Mouse (Mus musculus): ENCODE measurements around the gene Olfr539. TPM values are rescaled to one million over a fixed set of nuclear protein-coding genes. Genes with fewer than 3 reads are reported as not detected.
"Not testable (repeated sequence)": the region's sequence is repeated elsewhere in the genome, so short reads cannot be mapped to it uniquely, and the experiment has no call there.

Olfr539 gene
- not detected in 2 replicates for total RNA-seq (2017)

- ATAC-seq (replicated peaks; ENCODE audit: low read depth, poor library complexity, severe bottlenecking) = no peak
These were observed at the start of gene Olfr539 for GRCm38 (mm10) chr7:140659630-140660029. Olfr539 (plus strand) TSS chr7:140659930.

DNA sequence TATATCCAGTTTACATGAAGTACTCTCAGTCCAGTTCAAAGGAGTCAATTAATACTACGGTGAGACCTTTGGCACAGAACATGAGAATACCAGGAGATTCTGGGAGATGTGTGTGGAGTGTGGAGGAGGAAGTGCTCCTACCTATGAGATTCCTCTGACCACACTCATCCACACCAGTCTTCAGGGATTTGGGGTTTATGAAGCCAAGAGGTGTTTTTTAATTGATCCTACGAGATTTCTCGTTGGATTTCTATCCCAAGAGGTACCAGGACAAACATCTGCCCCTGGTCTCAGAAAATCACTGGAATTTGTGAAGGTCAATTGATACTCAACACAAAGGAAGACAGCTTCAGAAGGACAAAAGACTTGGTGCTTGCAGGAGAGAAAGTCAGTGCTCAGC lies 31.1 kb upstream of the Olfr539 start, which contains the start of gene Olfr61:
TSS of gene Olfr61 (plus strand) at position 301 of the 400 bp plus-strand sequence.
- ATAC-seq (replicated peaks; ENCODE audit: low read depth, poor library complexity, severe bottlenecking) = not testable (repeated sequence)

DNA sequence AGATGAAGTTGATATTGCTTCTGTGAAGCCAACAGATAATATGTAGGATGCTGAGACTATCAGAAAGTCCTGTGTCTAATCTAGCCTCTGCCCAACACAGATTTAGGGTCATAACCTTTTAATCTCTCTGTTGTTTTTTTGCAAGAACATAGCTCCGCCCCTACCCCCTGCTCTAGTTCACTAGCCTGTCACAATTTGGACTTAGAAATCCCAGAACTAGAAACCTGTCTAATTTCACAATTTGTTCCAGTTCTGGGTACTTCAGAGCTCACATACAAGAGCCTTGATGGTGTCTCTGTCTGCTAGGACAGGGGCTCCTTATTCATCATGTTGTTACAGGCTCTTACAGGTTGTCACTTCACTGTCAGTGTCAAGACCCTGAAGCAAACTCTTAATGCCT lies 29.2 kb upstream of the Olfr539 start:
- ATAC-seq (replicated peaks; ENCODE audit: low read depth, poor library complexity, severe bottlenecking) = no peak

GRCm38 (mm10) chr7:140646152-140646551 lies 13.6 kb upstream of the Olfr539 start, which contains the start of gene Olfr53:
Olfr53 (plus strand) TSS chr7:140646452.
- ATAC-seq (replicated peaks; ENCODE audit: low read depth, poor library complexity, severe bottlenecking) = no peak

DNA sequence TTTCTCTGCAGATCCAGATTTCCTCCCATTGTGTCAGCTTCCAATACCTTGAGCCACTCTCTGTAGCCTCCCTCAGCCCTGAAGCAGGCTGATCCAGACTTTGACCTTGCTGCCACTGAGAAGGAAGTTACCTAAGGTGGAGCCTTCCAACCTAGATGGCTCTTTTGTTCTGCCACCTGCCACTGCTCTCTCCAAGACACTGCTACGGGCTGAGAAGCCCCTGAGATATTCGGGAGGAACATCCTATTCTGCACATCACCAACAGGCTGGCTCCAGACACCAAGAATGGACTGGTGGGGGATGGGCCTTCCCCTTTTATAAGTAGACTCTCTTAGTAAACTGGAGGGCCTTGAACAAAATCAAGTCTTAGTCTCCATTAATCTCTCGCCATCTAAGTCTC lies 11.0 kb downstream of the Olfr539 start:
- not testable (repeated sequence) for ATAC-seq (replicated peaks; ENCODE audit: low read depth, poor library complexity, severe bottlenecking)

- ATAC-seq (replicated peaks; ENCODE audit: low read depth, poor library complexity, severe bottlenecking) = no peak
These were observed 16.1 kb downstream of the Olfr539 start for GRCm38 (mm10) chr7:140675863-140676262.

DNA sequence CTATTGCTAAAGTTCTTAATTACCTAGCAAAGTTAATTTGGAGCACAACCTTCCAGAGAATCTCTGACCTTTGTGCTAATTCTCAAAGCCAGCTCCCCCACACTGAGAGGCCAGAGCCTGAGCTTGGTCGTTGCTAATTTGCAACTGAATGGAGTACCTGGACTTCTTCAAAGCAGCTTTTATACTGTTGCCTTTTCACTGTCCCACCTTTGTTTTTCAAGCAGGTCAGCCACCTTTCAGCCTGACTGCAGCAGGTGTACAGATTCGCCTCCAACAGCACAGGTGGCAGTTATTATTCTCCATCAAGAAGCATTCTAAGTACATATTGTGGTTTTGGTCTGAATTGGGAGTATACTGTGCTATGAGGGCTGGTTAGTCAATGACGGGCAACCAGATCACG lies 19.9 kb downstream of the Olfr539 start:
- not testable (repeated sequence) for ATAC-seq (replicated peaks; ENCODE audit: low read depth, poor library complexity, severe bottlenecking)

- no peak for ATAC-seq (replicated peaks; ENCODE audit: low read depth, poor library complexity, severe bottlenecking)
These were observed 21.9 kb downstream of the Olfr539 start, which contains the start of gene Olfr45 for GRCm38 (mm10) chr7:140681651-140682050. Olfr45 (plus strand) TSS chr7:140681951.

DNA sequence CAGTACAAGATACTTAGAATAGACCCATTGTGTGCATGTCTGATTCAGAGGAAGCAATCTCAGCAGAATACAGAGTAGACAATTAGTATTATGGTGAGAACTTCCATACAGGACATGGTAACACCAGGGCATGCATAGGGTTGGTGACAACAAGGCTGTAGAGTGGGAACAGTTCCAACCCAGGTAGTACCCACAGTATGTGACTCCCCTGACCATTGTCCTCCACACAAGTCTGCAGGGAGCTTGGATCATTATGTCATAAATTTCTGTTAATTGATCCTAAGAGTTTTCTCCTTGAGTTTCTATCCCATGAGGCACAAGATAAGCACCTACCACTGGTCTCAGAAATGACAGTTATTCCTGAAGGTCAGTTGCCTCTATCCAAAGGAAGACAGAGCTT lies 37.2 kb downstream of the Olfr539 start, which contains the start of gene Olfr541:
TSS of gene Olfr541 (plus strand) at position 301 of the 400 bp plus-strand sequence.
- no peak for ATAC-seq (replicated peaks; ENCODE audit: low read depth, poor library complexity, severe bottlenecking)

DNA sequence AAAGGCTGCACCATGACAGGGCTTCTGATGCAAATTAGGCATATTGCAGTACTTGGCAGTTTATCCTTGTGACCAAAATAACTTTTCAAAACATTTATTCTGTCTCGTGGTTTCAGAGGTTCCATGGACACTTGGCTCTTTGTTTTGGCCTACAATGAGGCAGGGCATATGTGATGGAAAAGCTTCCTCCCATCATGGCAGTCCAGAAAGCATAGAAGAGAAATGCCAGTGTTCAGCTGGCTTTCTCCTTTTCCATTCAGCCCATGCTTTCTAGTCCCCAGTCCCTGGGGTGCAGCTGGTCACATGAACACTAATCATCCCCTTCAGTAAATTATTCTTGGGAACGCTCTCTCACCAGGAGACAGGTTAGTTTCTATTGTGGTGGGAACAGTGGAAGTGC lies 46.6 kb downstream of the Olfr539 start:
- ATAC-seq (replicated peaks; ENCODE audit: low read depth, poor library complexity, severe bottlenecking) = no peak

DNA sequence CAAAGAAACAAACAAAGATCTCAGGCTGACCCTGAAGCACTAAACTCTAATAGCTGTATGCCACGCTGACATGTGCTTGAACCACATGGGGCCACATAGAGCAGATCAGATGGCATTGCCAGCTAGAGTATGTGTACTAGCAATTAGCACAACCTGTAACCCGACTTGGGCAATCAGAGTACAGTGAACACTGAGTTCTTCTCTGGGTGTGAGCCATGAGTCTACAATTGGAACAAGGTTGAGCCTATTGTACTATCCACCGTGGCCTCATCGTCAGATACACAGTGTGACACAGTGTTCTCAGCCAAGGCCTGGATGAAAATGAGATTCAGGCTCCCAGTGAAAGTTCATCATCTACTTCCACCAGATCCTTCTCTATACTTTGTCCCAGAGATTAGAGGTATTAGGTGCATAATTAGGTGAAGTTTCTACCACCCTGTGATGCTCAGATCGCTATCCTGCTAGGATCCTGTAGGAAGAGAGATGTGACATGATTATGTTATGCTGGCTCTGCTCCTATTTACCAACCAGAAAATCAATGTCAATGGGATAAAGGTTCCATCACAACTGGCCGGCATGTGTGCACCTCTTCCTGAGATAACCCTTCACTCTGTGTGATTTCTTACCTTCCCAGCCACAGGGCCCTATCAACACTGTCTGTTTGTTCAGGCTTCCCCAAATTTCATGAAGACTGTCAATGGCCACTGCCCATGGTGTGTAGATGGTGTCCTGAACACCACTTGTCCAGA lies 48.0 kb downstream of the Olfr539 start:
- ATAC-seq (replicated peaks; ENCODE audit: low read depth, poor library complexity, severe bottlenecking) = no peak

DNA sequence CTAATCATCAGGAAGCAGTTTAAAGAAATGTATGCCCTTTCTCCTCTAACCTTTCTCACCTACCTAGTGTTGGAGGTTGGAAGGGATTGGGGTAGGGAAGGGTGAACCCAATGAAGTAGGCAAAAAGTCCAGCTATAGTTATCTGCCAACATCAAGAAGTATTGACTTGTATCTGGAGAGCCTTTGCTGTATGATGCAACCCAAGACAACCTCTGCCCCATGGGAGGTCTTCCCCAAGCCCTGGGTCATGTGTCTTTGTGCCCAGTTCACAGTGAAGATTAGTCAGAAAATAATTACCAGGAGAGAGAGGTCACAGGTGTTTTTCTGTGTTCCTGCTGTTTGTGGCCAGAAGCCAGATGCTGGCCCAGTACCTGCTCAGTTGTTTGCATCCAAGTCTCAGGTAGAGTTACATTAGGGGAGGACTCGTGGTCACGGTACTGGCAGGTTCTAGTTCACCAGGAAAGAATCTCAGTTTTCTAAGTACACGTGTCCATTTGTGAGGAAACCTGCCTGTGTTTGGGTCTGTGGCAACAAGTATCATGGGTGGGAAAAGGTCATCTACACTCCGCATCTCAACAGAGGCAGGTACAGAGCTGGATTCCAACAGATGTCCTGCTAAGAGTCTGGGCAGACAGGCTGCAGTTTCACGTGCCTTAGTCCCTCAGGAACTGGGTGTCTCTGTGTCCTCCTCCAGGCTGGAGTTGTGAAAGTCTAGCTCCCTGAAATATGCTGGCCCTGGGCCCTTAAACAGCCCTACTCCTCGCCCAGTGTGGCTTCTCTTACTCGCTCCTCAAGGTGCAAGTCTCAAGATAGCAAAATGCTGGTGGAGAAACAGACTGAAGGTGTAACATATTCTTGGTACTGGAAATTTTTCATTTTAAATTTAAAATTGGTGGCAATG lies 57.7 kb downstream of the Olfr539 start:
- no peak for ATAC-seq (replicated peaks; ENCODE audit: low read depth, poor library complexity, severe bottlenecking)

GRCm38 (mm10) chr7:140721095-140721494 lies 61.4 kb downstream of the Olfr539 start:
- no peak for ATAC-seq (replicated peaks; ENCODE audit: low read depth, poor library complexity, severe bottlenecking)

DNA sequence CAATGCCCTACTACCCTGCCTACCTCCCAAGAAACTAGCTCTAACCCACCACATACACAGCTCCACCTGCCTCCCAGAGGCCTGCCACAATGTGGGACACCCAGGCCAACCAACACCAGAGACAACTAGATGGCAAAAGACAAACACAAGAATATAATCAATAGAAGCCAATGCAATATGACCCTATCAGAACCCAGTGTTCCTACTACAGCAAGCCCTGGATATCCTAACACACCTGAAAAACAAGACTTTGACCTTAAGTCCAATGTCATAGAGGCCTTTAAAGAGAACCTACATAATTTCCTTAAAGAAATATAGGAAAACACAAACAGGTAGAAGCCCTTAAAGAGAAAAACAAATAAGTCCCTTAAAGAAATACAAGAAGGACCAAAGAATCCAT lies 65.8 kb downstream of the Olfr539 start:
- no peak for ATAC-seq (replicated peaks; ENCODE audit: low read depth, poor library complexity, severe bottlenecking)

Other genes starting within 250 kb of the Olfr539 start
- gene Olfr532, start 238.3 kb upstream of the Olfr539 start, total RNA-seq (2017) = not detected in 2 replicates
- gene Olfr533, start 196.6 kb upstream of the Olfr539 start, total RNA-seq (2017) = not detected in 2 replicates
- gene Olfr535, start 175.7 kb upstream of the Olfr539 start, total RNA-seq (2017) = not detected in 2 replicates
- gene Olfr536, start 152.5 kb upstream of the Olfr539 start, total RNA-seq (2017) = not detected in 2 replicates
- not detected in 2 replicates for gene Olfr538, start 92.0 kb upstream of the Olfr539 start, total RNA-seq (2017)
- gene Olfr46, start 58.7 kb upstream of the Olfr539 start, total RNA-seq (2017) = 0.14 TPM in 1 of 2 replicates, not detected in the other
- gene Olfr61, start 31.0 kb upstream of the Olfr539 start, total RNA-seq (2017) = not detected in 2 replicates
- gene Olfr53, start 13.5 kb upstream of the Olfr539 start, total RNA-seq (2017) = not detected in 2 replicates
- not detected in 2 replicates for gene Olfr45, start 22.0 kb downstream of the Olfr539 start, total RNA-seq (2017)
- not detected in 2 replicates for gene Olfr541, start 37.3 kb downstream of the Olfr539 start, total RNA-seq (2017)
- gene Cyp2e1, start 103.8 kb downstream of the Olfr539 start, total RNA-seq (2017) = not detected in 2 replicates
- 0.15 and 0.23 TPM in 2 replicates for gene Syce1, start 127.9 kb downstream of the Olfr539 start, total RNA-seq (2017)
- gene Zfp941, start 162.2 kb downstream of the Olfr539 start, total RNA-seq (2017) = 1.5 and 3.0 TPM in 2 replicates
- not detected in 2 replicates for gene Urah, start 175.1 kb downstream of the Olfr539 start, total RNA-seq (2017)
- not detected in 2 replicates for gene Scgb1c1, start 185.6 kb downstream of the Olfr539 start, total RNA-seq (2017)
- not detected in 2 replicates for gene Odf3, start 187.9 kb downstream of the Olfr539 start, total RNA-seq (2017)
- gene Gm45785, start 196.4 kb downstream of the Olfr539 start, total RNA-seq (2017) = 0.50 TPM in 1 of 2 replicates, not detected in the other
- gene Ric8a, start 197.0 kb downstream of the Olfr539 start, total RNA-seq (2017) = 36.0 and 38.0 TPM in 2 replicates
- 13.8 and 24.0 TPM in 2 replicates for gene Bet1l, start 197.6 kb downstream of the Olfr539 start, total RNA-seq (2017)
- gene Psmd13, start 222.0 kb downstream of the Olfr539 start, total RNA-seq (2017) = 182 and 184 TPM in 2 replicates
- gene Sirt3, start 222.4 kb downstream of the Olfr539 start, total RNA-seq (2017) = 34.3 and 38.6 TPM in 2 replicates
- not detected in 2 replicates for gene Cox8b, start 240.5 kb downstream of the Olfr539 start, total RNA-seq (2017)

Measured in common myeloid progenitor, adult 5-6 weeks (primary cell).